Mouse (Mus musculus) MEL (cell line): Measurements from ENCODE around the gene Krtap19-9b. TPM values are rescaled to one million over a fixed set of nuclear protein-coding genes. Genes with fewer than 3 reads are reported as not detected.

ENCODE experiments used
- DNase-seq: peaks from one replicate; pipeline ENCODE4 v3.0.0; 2011; ENCODE audit warnings: low read depth, low spot score
- H3K27ac ChIP-seq: 2 replicates; pipeline ENCODE4 v1.5.1; 2012; ENCODE audit warnings: low read depth, mild to moderate bottlenecking, control low read depth, low read length, moderate library complexity; ENCODE audit not compliant: control insufficient read depth
- H3K27me3 ChIP-seq, 2 experiments: fragments of 150-350 bp in 1 of 2; sonication (generic) in 1 of 2; 2 replicates each; pipeline ENCODE4 v1.6.1; 2012; ENCODE audit warnings: low read length in 2 of 2, mild to moderate bottlenecking in 2 of 2, improper control_type of control experiment in 1 of 2, moderate library complexity in 1 of 2; ENCODE audit not compliant: insufficient read depth in 2 of 2, control insufficient read depth in 1 of 2
- H3K36me3 ChIP-seq, 2 experiments: 2 replicates each; pipeline ENCODE4 v1.6.1; 2012 to 2014; ENCODE audit warnings: low read length in 2 of 2, improper control_type of control experiment in 1 of 2, inconsistent platforms in 1 of 2, mild to moderate bottlenecking in 1 of 2; ENCODE audit not compliant: insufficient read depth in 2 of 2, control insufficient read depth in 1 of 2
- H3K4me1 ChIP-seq, 2 experiments: fragments of 150-350 bp in 1 of 2; sonication (generic) in 1 of 2; 2 replicates each; pipeline ENCODE4 v1.6.1; 2012; ENCODE audit warnings: low read length in 2 of 2, improper control_type of control experiment in 1 of 2, mild to moderate bottlenecking in 1 of 2; ENCODE audit not compliant: insufficient read depth in 2 of 2, control insufficient read depth in 1 of 2
- H3K4me3 ChIP-seq, 2 experiments: fragments of 150-350 bp in 1 of 2; sonication (generic) in 1 of 2; 2 replicates each; pipeline ENCODE4 v1.5.1; 2012; ENCODE audit warnings: low read depth in 2 of 2, low read length in 2 of 2, mild to moderate bottlenecking in 2 of 2, moderate library complexity in 2 of 2, control low read depth in 1 of 2, improper control_type of control experiment in 1 of 2; ENCODE audit not compliant: control insufficient read depth in 1 of 2, insufficient read depth in 1 of 2
- H3K79me2 ChIP-seq: 2 replicates; pipeline ENCODE4 v1.6.1; 2012; ENCODE audit warnings: mild to moderate bottlenecking, low read length, moderate library complexity; ENCODE audit not compliant: control insufficient read depth, poor library complexity, insufficient read depth
- H3K9ac ChIP-seq: 2 replicates; pipeline ENCODE4 v1.6.1; 2012; ENCODE audit warnings: low read depth, mild to moderate bottlenecking, control low read depth, low read length, moderate library complexity; ENCODE audit not compliant: control insufficient read depth, poor library complexity, severe bottlenecking
- H3K9me3 ChIP-seq: fragments of 150-350 bp; sonication (generic); replicated peaks from 2 replicates; pipeline ENCODE4 v1.6.1; 2012; ENCODE audit warnings: mild to moderate bottlenecking, low read length, improper control_type of control experiment, moderate library complexity; ENCODE audit not compliant: insufficient read depth
- E2F4 ChIP-seq: IDR thresholded peaks from 2 replicates; pipeline ENCODE4 v1.6.1; 2011; ENCODE audit warnings: low read depth, low read length, improper control_type of control experiment, borderline replicate concordance
- ELF1 ChIP-seq: IDR thresholded peaks from 2 replicates; pipeline ENCODE4 v1.6.1; 2014; ENCODE audit warnings: low read depth, mild to moderate bottlenecking, inconsistent platforms, low read length, improper control_type of control experiment, moderate library complexity
- ETS1 ChIP-seq: IDR thresholded peaks from 2 replicates; pipeline ENCODE4 v1.6.1; 2012; ENCODE audit warnings: low read depth, mild to moderate bottlenecking, inconsistent platforms, low read length, improper control_type of control experiment, moderate library complexity
- JUND ChIP-seq: IDR thresholded peaks from 2 replicates; pipeline ENCODE4 v1.6.1; 2011; ENCODE audit warnings: low read depth, mild to moderate bottlenecking, improper control_type of control experiment, low read length
- MAFK ChIP-seq: IDR thresholded peaks from 2 replicates; pipeline ENCODE4 v1.6.1; 2011; ENCODE audit warnings: low read depth, mild to moderate bottlenecking, low read length, improper control_type of control experiment, borderline replicate concordance
- MAX ChIP-seq: IDR thresholded peaks from 2 replicates; pipeline ENCODE4 v1.6.1; 2011; ENCODE audit warnings: low read length, improper control_type of control experiment
- MYB ChIP-seq: IDR thresholded peaks from 2 replicates; pipeline ENCODE4 v1.6.1; 2011; ENCODE audit warnings: mild to moderate bottlenecking, low read depth, low read length, improper control_type of control experiment
- POLR2A ChIP-seq, 2 experiments: IDR thresholded peaks; 2 replicates each; pipeline ENCODE4 v1.6.1; 2011 to 2012; ENCODE audit warnings: low read length in 2 of 2, mild to moderate bottlenecking in 2 of 2, control low read depth in 1 of 2, improper control_type of control experiment in 1 of 2, low read depth in 1 of 2, moderate library complexity in 1 of 2; ENCODE audit not compliant: control insufficient read depth in 1 of 2, insufficient read depth in 1 of 2, poor library complexity in 1 of 2
- SIN3A ChIP-seq: IDR thresholded peaks from 2 replicates; pipeline ENCODE4 v1.6.1; 2012; ENCODE audit warnings: low read length, improper control_type of control experiment, inconsistent platforms
- USF2 ChIP-seq, 2 experiments: IDR thresholded peaks; 2 replicates each; pipeline ENCODE4 v1.6.1; 2011 to 2012; ENCODE audit warnings: improper control_type of control experiment in 2 of 2, low read length in 2 of 2, borderline replicate concordance in 1 of 2, inconsistent platforms in 1 of 2, low read depth in 1 of 2, mild to moderate bottlenecking in 1 of 2; ENCODE audit not compliant: insufficient read depth in 1 of 2
- ZNF384 ChIP-seq: IDR thresholded peaks from 2 replicates; pipeline ENCODE4 v1.6.1; 2012; ENCODE audit warnings: low read depth, mild to moderate bottlenecking, inconsistent platforms, low read length, improper control_type of control experiment
- polyA plus RNA-seq, 2 experiments: library from polyadenylated mRNA; stranded (reverse) in 1 of 2; unstranded in 1 of 2; fragments of >175 nt in 1 of 2; fragments of >200 nt in 1 of 2; gene quantifications; 2 replicates each; pipeline versions ENCODE4 v1.2.1 to v1.2.4; 2012; ENCODE audit warnings: low replicate concordance in 2 of 2, low read depth in 1 of 2; ENCODE audit not compliant: insufficient read length in 2 of 2, insufficient read depth in 1 of 2, missing spikeins in 1 of 2
- total RNA-seq: library from RNA; depleted of rRNA; stranded (reverse); fragments of 300-350 nt; gene quantifications from 2 replicates; pipeline ENCODE4 v1.2.3, GENCODE M21; 2012; rRNA removed

Krtap19-9b gene
- total and polyA plus RNA-seq, 3 experiments: not detected

GRCm38 (mm10) chr16:88886870-88887269, 45.2 kb downstream of the Krtap19-9b start:
- TF ChIP-seq MAFK (no peak), ETS1 (no peak), MYB (no peak), JUND (no peak), POLR2A (IDR thresholded peaks at IDR 0.05; ENCODE audit: control insufficient read depth in 1 of 2, insufficient read depth in 1 of 2, low read depth in 1 of 2, low read length in 2 of 2, poor library complexity in 1 of 2) (no peak), ELF1 (no peak), ZNF384 (no peak), USF2 (IDR thresholded peaks at IDR 0.05; ENCODE audit: borderline replicate concordance in 1 of 2, insufficient read depth in 1 of 2, low read depth in 1 of 2, low read length in 2 of 2) (no peak), E2F4 (no peak), SIN3A (no peak), MAX (no peak)
- TF ChIP-seq, all 39 proteins: peak for 0
- no peak for DNase-seq
- no peaks in the 10 kb centered on the region for H3K79me2 ChIP-seq

GRCm38 (mm10) chr16:88884989-88885388, 47.1 kb downstream of the Krtap19-9b start, which contains the start of gene Krtap19-4:
TSS of gene Krtap19-4 (minus strand) at chr16:88885089.
- Histone ChIP-seq H3K9ac (no peak within 1 kb of the TSS), H3K27me3 (no peaks in the 10 kb centered on the region), H3K4me1 (no peaks in the 10 kb centered on the region), H3K36me3 (no peaks in the 10 kb centered on the region), H3K79me2 (no peaks in the 10 kb centered on the region), H3K27ac (no peak within 1 kb of the TSS), H3K4me3 (no peak within 1 kb of the TSS), H3K9me3 (no peaks in the 10 kb centered on the region)
- DNase-seq: no peak
- TF ChIP-seq USF2 (IDR thresholded peaks at IDR 0.05; ENCODE audit: borderline replicate concordance in 1 of 2, insufficient read depth in 1 of 2, low read depth in 1 of 2, low read length in 2 of 2): no peak

More at GRCm38 (mm10) chr16:88886870-88887269, 45.2 kb downstream of the Krtap19-9b start:
- Histone ChIP-seq H3K9me3 (no peaks in the 10 kb centered on the region), H3K4me1 (no peaks in the 10 kb centered on the region), H3K9ac (no peak overlapping the region), H3K27me3 (no peaks in the 10 kb centered on the region), H3K36me3 (no peaks in the 10 kb centered on the region), H3K27ac (no peak overlapping the region), H3K4me3 (no peak overlapping the region)

Other genes with a start within 250 kb of the Krtap19-9b start
- gene 2310061N02Rik, start 224.3 kb downstream of the Krtap19-9b start, total RNA-seq: not detected in 2 replicates
- not detected for gene 2310061N02Rik, start 224.3 kb downstream of the Krtap19-9b start, polyA plus RNA-seq
- gene Krtap13-1, start 203.4 kb downstream of the Krtap19-9b start, total RNA-seq: not detected in 2 replicates
- gene Krtap13-1, start 203.4 kb downstream of the Krtap19-9b start, polyA plus RNA-seq: not detected
- gene Krtap13, start 180.6 kb downstream of the Krtap19-9b start, total RNA-seq: not detected in 2 replicates
- not detected for gene Krtap13, start 180.6 kb downstream of the Krtap19-9b start, polyA plus RNA-seq
- not detected in 2 replicates for gene 2310034C09Rik, start 173.4 kb downstream of the Krtap19-9b start, total RNA-seq
- not detected for gene 2310034C09Rik, start 173.4 kb downstream of the Krtap19-9b start, polyA plus RNA-seq
- gene 2310057N15Rik, start 158.1 kb downstream of the Krtap19-9b start, total RNA-seq: not detected in 2 replicates
- not detected for gene 2310057N15Rik, start 158.1 kb downstream of the Krtap19-9b start, polyA plus RNA-seq
- gene Gm5965, start 154.4 kb downstream of the Krtap19-9b start, total RNA-seq: not detected in 2 replicates
- not detected for gene Gm5965, start 154.4 kb downstream of the Krtap19-9b start, polyA plus RNA-seq
- gene Gm20741, start 120.0 kb downstream of the Krtap19-9b start, total RNA-seq: not detected in 2 replicates
- not detected for gene Gm20741, start 120.0 kb downstream of the Krtap19-9b start, polyA plus RNA-seq
- gene Krtap15, start 112.0 kb downstream of the Krtap19-9b start, total RNA-seq: not detected in 2 replicates
- gene Krtap15, start 112.0 kb downstream of the Krtap19-9b start, polyA plus RNA-seq: not detected
- not detected in 2 replicates for gene Krtap14, start 106.1 kb downstream of the Krtap19-9b start, total RNA-seq
- gene Krtap14, start 106.1 kb downstream of the Krtap19-9b start, polyA plus RNA-seq: not detected
- gene Krtap19-1, start 62.9 kb downstream of the Krtap19-9b start, total RNA-seq: not detected in 2 replicates
- not detected for gene Krtap19-1, start 62.9 kb downstream of the Krtap19-9b start, polyA plus RNA-seq
- gene Krtap19-2, start 58.0 kb downstream of the Krtap19-9b start, total RNA-seq: not detected in 2 replicates
- not detected for gene Krtap19-2, start 58.0 kb downstream of the Krtap19-9b start, polyA plus RNA-seq
- not detected in 2 replicates for gene Krtap19-3, start 54.2 kb downstream of the Krtap19-9b start, total RNA-seq
- gene Krtap19-3, start 54.2 kb downstream of the Krtap19-9b start, polyA plus RNA-seq: not detected
- gene Krtap19-4, start 47.2 kb downstream of the Krtap19-9b start, total RNA-seq: not detected in 2 replicates
- not detected for gene Krtap19-4, start 47.2 kb downstream of the Krtap19-9b start, polyA plus RNA-seq
- not detected in 2 replicates for gene Krtap19-5, start 35.8 kb downstream of the Krtap19-9b start, total RNA-seq
- not detected for gene Krtap19-5, start 35.8 kb downstream of the Krtap19-9b start, polyA plus RNA-seq
- gene Krtap16-3, start 30.6 kb upstream of the Krtap19-9b start, total RNA-seq: not detected in 2 replicates
- not detected for gene Krtap16-3, start 30.6 kb upstream of the Krtap19-9b start, polyA plus RNA-seq
- gene Krtap22-2, start 78.5 kb upstream of the Krtap19-9b start, total RNA-seq: not detected in 2 replicates
- not detected for gene Krtap22-2, start 78.5 kb upstream of the Krtap19-9b start, polyA plus RNA-seq
- gene Gm10229, start 83.0 kb upstream of the Krtap19-9b start, total RNA-seq: not detected in 2 replicates
- gene Gm10229, start 83.0 kb upstream of the Krtap19-9b start, polyA plus RNA-seq: not detected
- not detected in 2 replicates for gene Krtap6-1, start 99.4 kb upstream of the Krtap19-9b start, total RNA-seq
- gene Krtap6-1, start 99.4 kb upstream of the Krtap19-9b start, polyA plus RNA-seq: not detected
- not detected in 2 replicates for gene Gm10228, start 109.2 kb upstream of the Krtap19-9b start, total RNA-seq
- gene Gm10228, start 109.2 kb upstream of the Krtap19-9b start, polyA plus RNA-seq: not detected
- gene Krtap6-5, start 115.6 kb upstream of the Krtap19-9b start, total RNA-seq: not detected in 2 replicates
- not detected for gene Krtap6-5, start 115.6 kb upstream of the Krtap19-9b start, polyA plus RNA-seq
- gene 1110025L11Rik, start 131.7 kb upstream of the Krtap19-9b start, total RNA-seq: not detected in 2 replicates
- not detected for gene 1110025L11Rik, start 131.7 kb upstream of the Krtap19-9b start, polyA plus RNA-seq
- gene Krtap6-3, start 151.8 kb upstream of the Krtap19-9b start, total RNA-seq: not detected in 2 replicates
- gene Krtap6-3, start 151.8 kb upstream of the Krtap19-9b start, polyA plus RNA-seq: not detected
- gene Gm6358, start 208.6 kb upstream of the Krtap19-9b start, total RNA-seq: not detected in 2 replicates
- gene Gm6358, start 208.6 kb upstream of the Krtap19-9b start, polyA plus RNA-seq: not detected
- gene Gm10061, start 218.8 kb upstream of the Krtap19-9b start, total RNA-seq: not detected in 2 replicates
- gene Gm10061, start 218.8 kb upstream of the Krtap19-9b start, polyA plus RNA-seq: not detected
- not detected in 2 replicates for gene Gm9789, start 225.7 kb upstream of the Krtap19-9b start, total RNA-seq
- not detected for gene Gm9789, start 225.7 kb upstream of the Krtap19-9b start, polyA plus RNA-seq
- gene Gm7735, start 237.2 kb upstream of the Krtap19-9b start, total RNA-seq: not detected in 2 replicates
- not detected for gene Gm7735, start 237.2 kb upstream of the Krtap19-9b start, polyA plus RNA-seq
- gene 1110057P08Rik, start 242.5 kb upstream of the Krtap19-9b start, total RNA-seq: not detected in 2 replicates
- gene 1110057P08Rik, start 242.5 kb upstream of the Krtap19-9b start, polyA plus RNA-seq: not detected